15 mouse cellular contexts compared by ENCODE assay signal in the genomic region with DNA sequence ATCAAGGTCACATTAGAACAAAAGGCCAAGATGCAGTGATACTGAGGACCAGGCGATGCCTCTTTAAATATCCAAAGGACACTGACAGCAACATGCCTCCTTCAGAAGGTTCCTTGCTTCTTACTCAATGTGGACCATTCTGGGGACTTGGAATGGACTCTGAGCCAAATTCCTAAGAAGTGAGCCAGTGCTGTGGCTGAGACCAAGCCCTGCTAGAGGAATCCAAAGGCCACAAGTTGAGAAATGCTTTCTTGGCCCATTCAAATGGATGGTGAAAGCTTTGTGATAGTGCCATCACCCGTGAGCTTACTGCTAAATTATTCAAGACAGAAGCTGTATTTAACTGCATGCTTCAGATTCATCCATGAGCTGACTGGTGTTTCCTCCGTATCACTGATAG.
DNase-seq lines count a peak whose midpoint lies in the region; TF ChIP-seq lines count a peak whose summit lies in the region.
"Had no signal": no experiment of that assay in that cellular context is flagged by ENCODE, and none has a peak within 500 bp of the region (broad histone marks: within the 10 kb centered on the region; RNA-seq: fewer than 3 reads in every experiment).

No protein-coding gene starts in this region.

- intact Hi-C loops in gastrocnemius, adult 2 months (cut with DNase I), result no loop called here
- intact Hi-C loops in heart, postnatal 25 days (cut with DNase I), result no loop called here

- H3K4me3 ChIP-seq in gastrocnemius, adult 2 months, result no peak overlapping the region
- H3K4me3 ChIP-seq: heart, adult 2 months; limb, embryonic 13.5 days had no signal

- H3K27ac ChIP-seq in gastrocnemius, adult 2 months, result no peak overlapping the region
- H3K27ac ChIP-seq: heart, adult 2 months; hindbrain, embryonic 14.5 days; limb, embryonic 13.5 days had no signal

- DNase-seq in gastrocnemius, adult 2 months, result peak; percentile 48
- DNase-seq in gastrocnemius, postnatal 10 days, result no peak
- peak; percentile 94 for DNase-seq in 3T3-L1 (ENCODE audit: low read depth, low spot score)
- DNase-seq in adrenal gland, postnatal 14 days, result peak; percentile 38
- DNase-seq in heart, postnatal 25 days (ENCODE audit: low spot score), result peak; percentile 40
- DNase-seq in frontal cortex, postnatal 14 days (ENCODE audit: low spot score in 2 of 2), result no peak
- no peak for DNase-seq in layer of hippocampus, adult 8-10 months (ENCODE audit: low spot score in 2 of 2)
- DNase-seq in kidney, adult 11 months, result no peak
- DNase-seq: cerebellum, adult 11 months; forebrain, postnatal 0 days; kidney, adult 18-20 months; right cerebral cortex, adult 18-20 months had no signal

- TF ChIP-seq CTCF in gastrocnemius, adult 2 months (IDR thresholded peaks at IDR 0.05), result no peak

Comparison
In these comparisons a context has a peak if more than half of its experiments do, and no peak if none do; other contexts are left out.
1. DNase-seq: peak in gastrocnemius, adult 2 months (single experiment), 3T3-L1 (single experiment), adrenal gland, postnatal 14 days (single experiment) and heart, postnatal 25 days (single experiment); none in gastrocnemius, postnatal 10 days (single experiment), frontal cortex, postnatal 14 days (0 of 2), layer of hippocampus, adult 8-10 months (0 of 2) and kidney, adult 11 months (single experiment).